Mouse (Mus musculus) olfactory bulb, adult 2 months (tissue): ENCODE data around the gene Ppp4r3a.

ENCODE experiments used
- CTCF ChIP-seq: fragments of 200-500 bp; IDR thresholded peaks from 2 replicates; pipeline ENCODE4 v1.5.1; 2012; ENCODE audit warnings: low read depth, mild to moderate bottlenecking, low read length, moderate library complexity; ENCODE audit not compliant: insufficient read depth
- POLR2A ChIP-seq: fragments of 200-500 bp; IDR thresholded peaks from 2 replicates; pipeline ENCODE4 v1.6.1; 2012; ENCODE audit warnings: mild to moderate bottlenecking, low read depth, low read length, moderate library complexity; ENCODE audit not compliant: insufficient read depth

DNA sequence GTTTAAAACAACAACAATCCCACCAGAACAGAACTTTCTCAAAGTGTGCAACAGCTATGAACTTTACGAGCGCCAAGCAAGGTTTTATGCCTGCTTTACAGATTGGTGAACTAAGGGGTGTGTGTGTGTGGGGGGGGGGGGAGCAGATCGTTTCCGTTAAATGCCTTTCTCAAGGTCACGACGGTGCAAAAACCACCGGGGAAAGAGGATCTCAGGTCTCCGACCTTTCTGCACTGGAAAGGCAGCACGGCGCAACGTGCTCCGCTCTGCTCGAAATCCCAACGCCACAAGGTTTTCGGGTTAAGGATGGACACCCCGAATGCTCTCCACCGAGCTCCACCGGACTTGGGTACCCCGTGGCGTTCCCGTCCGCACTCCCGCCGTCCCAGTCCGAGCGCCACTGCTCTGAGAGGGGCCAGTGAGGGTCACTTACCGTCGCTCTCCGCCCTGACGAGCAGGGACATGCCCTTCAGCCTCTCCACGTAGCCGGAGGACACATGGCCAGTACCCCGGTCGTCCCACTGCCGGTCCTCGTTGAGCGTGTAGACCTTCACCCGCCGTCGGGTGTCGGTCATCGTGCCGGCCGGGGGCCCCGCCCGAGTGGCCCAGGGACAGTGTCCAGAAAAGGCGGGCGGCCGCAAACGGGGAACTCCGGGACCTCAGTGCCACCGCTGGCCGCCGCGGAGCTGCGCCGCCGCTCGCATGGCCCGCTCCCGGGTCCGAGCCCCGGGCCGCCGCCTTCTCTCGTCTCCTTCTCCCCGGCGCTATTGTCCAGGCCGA lies 1.0 kb downstream of the Ppp4r3a start:
- TF ChIP-seq POLR2A, result no peak
- no peak for TF ChIP-seq CTCF
